Mouse (Mus musculus) CH12.LX (cell line): Measurements from ENCODE around the gene Dip2b.

Source experiments
- HCFC1 ChIP-seq: IDR thresholded peaks from 2 replicates; pipeline ENCODE4 v1.6.1; 2012; ENCODE audit warnings: low read depth, mild to moderate bottlenecking, inconsistent platforms, low read length, improper control_type of control experiment
- KAT2A ChIP-seq: IDR thresholded peaks from 2 replicates; pipeline ENCODE4 v1.6.1; 2012; ENCODE audit warnings: low read length, improper control_type of control experiment, inconsistent platforms; ENCODE audit not compliant: insufficient replicate concordance
- POLR2A ChIP-seq: IDR thresholded peaks from 2 replicates; pipeline ENCODE4 v1.6.1; 2011; ENCODE audit warnings: low read depth, mild to moderate bottlenecking, improper control_type of control experiment, low read length
- TBP ChIP-seq: conservative IDR thresholded peaks from 2 replicates; pipeline ENCODE4 v1.6.1; 2011; ENCODE audit warnings: low read depth, low read length, improper control_type of control experiment

GRCm38 (mm10) chr15:100040541-100041266 is 2.2 kb downstream of the Dip2b start:
- TF ChIP-seq POLR2A (no peak), HCFC1 (no peak), KAT2A (no peak), TBP (no peak)
